Mouse (Mus musculus) ES-E14 (cell line): ENCODE data around the gene Dcaf17.

ENCODE experiments used
- CHD2 ChIP-seq: IDR thresholded peaks from 2 replicates; pipeline ENCODE4 v1.6.1; 2014; ENCODE audit warnings: mild to moderate bottlenecking, low read depth, low read length, inconsistent platforms
- HCFC1 ChIP-seq: IDR thresholded peaks from 2 replicates; pipeline ENCODE4 v1.6.1; 2012; ENCODE audit warnings: low read length, inconsistent platforms, borderline replicate concordance; ENCODE audit not compliant: insufficient read depth
- MAFK ChIP-seq: IDR thresholded peaks from 2 replicates; pipeline ENCODE4 v1.6.1; 2014; ENCODE audit warnings: mild to moderate bottlenecking, low read depth, low read length, inconsistent platforms; ENCODE audit not compliant: insufficient read depth
- ZC3H11A ChIP-seq: IDR thresholded peaks from 2 replicates; pipeline ENCODE4 v1.6.1; 2012; ENCODE audit warnings: low read depth, mild to moderate bottlenecking, inconsistent platforms, low read length, borderline replicate concordance
- ZNF384 ChIP-seq: IDR thresholded peaks from 2 replicates; pipeline ENCODE4 v1.6.1; 2012; ENCODE audit warnings: low read depth, low read length, inconsistent platforms

DNA sequence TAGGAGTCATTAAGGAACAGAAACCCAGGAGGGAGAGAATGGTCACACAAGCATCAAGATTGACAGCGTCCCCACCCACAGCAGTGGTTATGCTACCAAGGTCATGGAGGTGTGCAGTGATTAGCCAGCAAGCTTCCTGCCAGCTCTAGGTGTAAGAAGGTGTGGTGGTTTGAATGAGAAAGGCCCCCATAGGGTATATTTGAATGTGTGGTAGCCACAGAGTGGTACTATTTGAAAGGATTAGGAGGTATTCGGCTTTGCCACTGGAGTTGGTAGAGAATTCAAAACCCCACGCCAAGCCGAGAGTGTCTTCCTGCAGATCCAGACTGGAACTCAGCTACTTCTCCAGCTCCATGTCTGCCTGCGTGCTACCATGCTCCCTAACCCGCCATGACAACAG, 32.1 kb upstream of the Dcaf17 start:
- no peak for TF ChIP-seq HCFC1
- TF ChIP-seq ZC3H11A, result no peak
- TF ChIP-seq MAFK, result no peak
- no peak for TF ChIP-seq ZNF384
- TF ChIP-seq CHD2, result no peak
